Mouse (Mus musculus) effector memory CD4-positive, alpha-beta T cell, adult 5 months (primary cell): ENCODE results near the gene Vmn2r33. TPM values are rescaled to one million over a fixed set of nuclear protein-coding genes. Genes with fewer than 3 reads are reported as not detected.

Experiments
- polyA plus RNA-seq: library from polyadenylated mRNA; unstranded; fragments of 100-300 nt; shearing (Covaris generic); gene quantifications from one replicate; pipeline ENCODE4 v1.2.1, GENCODE M21; 2017

Vmn2r33 gene
- not detected for polyA plus RNA-seq

DNA sequence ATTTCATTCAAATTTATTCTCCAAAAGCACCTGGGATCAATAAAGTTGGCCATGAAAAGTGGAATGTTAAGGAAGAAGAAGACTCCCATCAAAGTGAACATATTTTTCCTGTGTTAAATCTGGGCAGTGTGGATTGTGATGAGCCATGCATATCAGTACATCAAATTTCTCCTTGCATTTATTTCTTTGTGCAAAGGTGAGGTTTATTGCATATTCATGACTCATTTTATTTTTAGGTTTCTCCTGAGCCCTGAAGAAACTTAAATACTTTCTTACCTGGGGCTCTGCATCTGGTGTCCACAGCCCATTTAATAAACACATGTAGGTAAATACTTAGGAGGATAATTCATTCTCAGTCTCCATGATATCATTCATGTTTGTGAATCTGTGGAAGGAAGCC is at the start of gene Vmn2r33:
Gene Vmn2r33, minus strand, starts transcription at position 101 of the 400 bp plus-strand sequence.

Other genes starting within 250 kb of the Vmn2r33 start
- not detected for gene Vmn2r30, start 229.2 kb downstream of the Vmn2r33 start, polyA plus RNA-seq
- gene Gm45783, start 192.2 kb downstream of the Vmn2r33 start, polyA plus RNA-seq: not detected
- gene Vmn2r31, start 167.1 kb downstream of the Vmn2r33 start, polyA plus RNA-seq: 0.11 TPM
- gene Vmn2r32, start 86.8 kb downstream of the Vmn2r33 start, polyA plus RNA-seq: not detected
- gene Vmn2r34, start 122.7 kb upstream of the Vmn2r33 start, polyA plus RNA-seq: not detected